Comparison of ENCODE assay signal across 23 mouse cellular contexts in the genomic region with DNA sequence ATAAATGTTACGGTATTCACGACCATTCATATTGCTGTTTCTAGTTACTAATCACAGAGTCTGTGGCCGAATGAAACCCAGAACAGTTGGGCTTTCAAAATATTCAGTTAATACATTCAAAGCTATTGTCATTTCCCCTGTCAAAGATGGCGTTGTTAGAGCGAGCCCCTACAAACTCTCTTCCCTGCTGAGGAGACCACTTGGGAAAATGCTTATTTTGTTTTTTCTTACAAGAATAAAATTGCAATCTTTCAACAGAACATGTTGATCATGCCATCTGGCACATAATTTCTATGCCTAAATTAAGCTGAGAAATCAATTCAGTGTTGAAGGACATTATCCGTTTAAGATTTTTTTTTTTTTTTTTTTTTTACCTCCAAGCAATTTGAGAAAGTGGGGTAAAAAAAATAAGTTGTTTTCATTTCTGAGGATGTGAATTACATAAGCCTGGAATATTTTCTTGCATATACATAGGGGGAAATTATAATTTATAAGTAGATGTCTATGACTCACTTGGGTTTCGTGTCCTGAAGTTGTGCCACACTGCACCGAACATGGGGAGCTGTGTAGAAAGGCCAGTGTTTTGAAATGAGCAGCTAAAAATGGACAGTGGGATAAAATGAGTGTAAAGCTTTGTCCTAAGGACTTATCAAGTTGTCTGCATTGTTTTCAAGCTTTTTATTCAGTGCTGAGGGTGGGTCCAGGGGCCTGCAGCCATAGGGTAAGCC. TPM values are rescaled to one million over a fixed set of nuclear protein-coding genes. Genes with fewer than 3 reads are reported as not detected.
"Had no signal": no experiment of that assay in that cellular context is flagged by ENCODE, and none has a peak within 500 bp of the region (broad histone marks: within the 10 kb centered on the region; RNA-seq: fewer than 3 reads in every experiment).

No protein-coding gene starts in this region.

- H3K9ac ChIP-seq: liver, embryonic 13.5 days; midbrain, embryonic 13.5 days; neural tube, embryonic 13.5 days had no signal

- H3K4me2 ChIP-seq: liver, embryonic 13.5 days; midbrain, embryonic 13.5 days; neural tube, embryonic 13.5 days had no signal

- ATAC-seq: midbrain, embryonic 13.5 days; midbrain, embryonic 16.5 days had no signal

- H3K9me3 ChIP-seq: liver, embryonic 13.5 days; megakaryocyte, embryonic 14.5 days; midbrain, embryonic 10.5 days; midbrain, embryonic 13.5 days; neural tube, embryonic 13.5 days had no signal

- H3K27me3 ChIP-seq: midbrain, embryonic 13.5 days; neural tube, embryonic 13.5 days had no signal

- H3K36me3 ChIP-seq: liver, embryonic 13.5 days; midbrain, embryonic 10.5 days; midbrain, embryonic 13.5 days; neural tube, embryonic 13.5 days had no signal

- H3K27ac ChIP-seq: left cerebral cortex, adult 2 months; liver, embryonic 13.5 days; midbrain, embryonic 10.5 days; midbrain, embryonic 13.5 days; neural tube, embryonic 13.5 days had no signal

- H3K4me3 ChIP-seq: left cerebral cortex, adult 2 months; liver, embryonic 13.5 days; megakaryocyte, embryonic 14.5 days; midbrain, embryonic 10.5 days; midbrain, embryonic 13.5 days; myocyte; neural tube, embryonic 13.5 days had no signal

- H3K4me1 ChIP-seq: liver, embryonic 13.5 days; midbrain, embryonic 10.5 days; midbrain, embryonic 13.5 days; neural tube, embryonic 13.5 days had no signal

- DNase-seq: kidney, postnatal 14 days; kidney, postnatal 4 days; layer of hippocampus, postnatal 36 days; liver, embryonic 13.5 days; lung, adult 2 months; thymus, adult 18-20 months; thymus, postnatal 36 days had no signal

RNA-seq across cellular contexts. Expression of gene Gm5447, which starts 23.7 kb away (rescaled TPM):
- total RNA-seq: layer of hippocampus, postnatal 10 days; layer of hippocampus, postnatal 36 days; monocyte, adult 5-6 weeks had no signal
- polyA plus RNA-seq: kidney, embryonic 16.5 days; limb, embryonic 11.5 days; liver, adult 2 months; liver, embryonic 13.5 days; liver, embryonic 16.5 days; lung, adult 2 months; midbrain, embryonic 16.5 days; myocyte; neural tube, embryonic 13.5 days; spleen, adult 2 months had no signal

RNA-seq across cellular contexts. Expression of gene Hus1b, which starts 50.1 kb away (rescaled TPM):
- polyA plus RNA-seq: kidney, embryonic 16.5 days; limb, embryonic 11.5 days; liver, embryonic 13.5 days; lung, embryonic 16.5 days; midbrain, embryonic 13.5 days; midbrain, embryonic 16.5 days; myocyte; neural tube, embryonic 13.5 days; stomach, embryonic 16.5 days had no signal
